Mouse (Mus musculus): ENCODE measurements around the gene Dlg1.

Dlg1 gene

DNA sequence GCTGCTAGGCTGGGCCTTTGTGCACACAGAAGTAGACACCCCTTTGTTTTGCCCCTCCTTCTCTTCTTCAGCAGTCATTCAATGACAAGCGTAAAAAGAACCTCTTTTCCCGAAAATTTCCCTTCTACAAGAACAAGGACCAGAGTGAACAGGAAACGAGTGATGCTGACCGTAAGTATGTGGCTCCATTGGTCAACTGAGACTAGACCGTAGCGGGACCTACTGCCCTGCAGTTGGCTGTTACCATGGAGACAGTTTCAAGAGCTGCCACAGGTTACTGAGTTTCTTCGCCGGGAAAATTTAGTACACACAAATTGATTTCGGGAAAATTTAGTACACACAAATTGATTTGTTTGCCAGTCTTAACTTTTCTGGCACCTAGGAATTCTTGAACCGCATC lies 183.5 kb downstream of the Dlg1 start:
- DNase-seq (ENCODE audit: low spot score in 2 of 2): no peak

DNA sequence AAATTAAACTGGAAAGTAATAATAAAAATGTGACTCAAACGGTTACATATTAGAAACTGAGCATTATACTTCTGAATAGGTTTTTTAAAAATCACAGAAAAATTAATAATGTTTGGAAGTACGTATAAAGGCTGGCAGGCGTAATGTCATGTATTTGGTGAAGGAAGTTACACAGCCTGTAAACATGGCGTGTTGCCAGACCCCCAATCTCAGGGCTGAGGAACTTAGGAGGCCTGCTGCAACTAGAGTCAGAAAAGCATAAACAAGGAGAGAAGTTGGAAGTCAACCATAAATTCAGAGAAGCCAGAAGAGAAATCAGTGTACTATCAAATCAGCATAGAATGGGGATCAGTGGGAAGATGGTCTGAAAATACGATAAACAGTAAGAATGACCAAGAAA lies 200.7 kb downstream of the Dlg1 start:
- no peak for DNase-seq (ENCODE audit: low spot score in 2 of 2)

DNA sequence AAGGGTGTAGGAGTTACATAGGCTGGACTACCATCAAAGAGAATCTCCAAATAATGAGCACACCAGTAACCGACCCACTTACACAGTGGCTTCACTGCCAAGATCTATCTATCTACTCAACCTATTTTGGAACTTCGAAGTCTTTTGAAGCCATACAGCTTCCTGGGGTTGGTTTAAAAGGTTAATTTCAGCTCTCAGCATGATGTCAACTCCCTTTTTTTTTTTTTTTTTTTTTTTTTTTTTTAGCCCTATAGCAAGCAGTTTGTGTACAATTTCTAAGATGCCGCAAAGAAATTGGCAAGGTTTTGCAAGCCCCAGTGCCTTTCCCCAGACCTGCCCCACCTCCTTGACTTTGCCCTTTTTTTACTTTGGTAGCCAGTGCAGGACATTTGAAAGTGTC lies 202.0 kb downstream of the Dlg1 start:
- no peak for DNase-seq (ENCODE audit: low spot score in 2 of 2)

DNA sequence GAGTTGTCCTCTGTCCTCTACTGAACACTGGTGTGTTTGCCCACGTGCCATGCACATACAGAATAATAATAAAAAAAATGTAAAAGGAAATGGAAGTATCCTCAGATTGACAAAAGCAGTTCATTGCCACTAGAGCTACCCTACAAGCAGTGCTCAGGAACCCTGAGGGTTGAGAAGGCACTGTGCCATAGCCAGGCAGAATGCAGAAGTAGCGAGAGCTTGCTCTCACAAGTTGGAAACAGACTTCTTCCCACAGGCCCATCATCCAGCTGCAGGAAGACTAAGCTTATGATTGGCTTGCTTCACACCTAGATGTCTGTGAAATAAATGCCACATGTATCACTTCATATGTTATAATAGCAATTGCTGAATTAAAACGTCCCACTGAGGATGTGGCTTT lies 203.7 kb downstream of the Dlg1 start:
- DNase-seq (ENCODE audit: low spot score in 2 of 2): no peak

DNA sequence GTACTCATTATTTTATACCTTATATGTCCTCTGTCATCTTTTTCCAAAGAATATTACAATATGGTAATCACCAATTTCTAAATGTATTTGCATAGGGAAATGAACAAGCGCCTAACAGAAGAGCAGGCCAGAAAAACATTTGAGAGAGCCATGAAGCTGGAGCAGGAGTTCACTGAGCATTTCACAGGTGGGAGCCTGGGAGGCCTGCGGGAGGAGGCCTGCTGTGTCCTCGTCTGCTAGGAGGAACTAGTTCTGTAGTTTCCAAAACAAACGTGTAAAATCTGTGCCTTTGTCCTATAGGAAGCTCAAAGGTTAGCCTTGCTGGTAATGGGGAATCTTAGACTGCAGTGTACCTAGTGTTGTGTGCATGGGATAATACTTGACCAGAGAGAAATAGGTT lies 204.5 kb downstream of the Dlg1 start:
- DNase-seq (ENCODE audit: low spot score in 2 of 2): no peak

DNA sequence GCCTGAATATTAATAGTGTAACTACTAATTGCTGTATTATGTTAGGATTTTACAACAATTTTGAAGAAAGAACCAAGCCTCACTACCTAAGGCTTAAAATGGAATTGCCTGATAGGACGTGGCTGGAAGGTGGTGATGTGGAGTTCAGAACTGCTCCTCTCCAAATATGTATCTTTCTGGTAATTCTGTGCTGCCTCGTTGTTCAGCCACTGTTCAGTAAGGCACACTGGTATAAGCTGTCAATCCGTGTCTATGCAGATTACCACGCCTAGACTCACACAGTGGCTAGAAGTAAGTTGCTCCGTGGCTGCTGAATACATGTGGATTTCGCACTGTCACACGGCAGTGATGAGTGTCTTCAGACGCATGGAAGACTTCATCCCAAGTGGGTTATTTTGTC lies 210.5 kb downstream of the Dlg1 start:
- no peak for DNase-seq (ENCODE audit: low spot score in 2 of 2)

DNA sequence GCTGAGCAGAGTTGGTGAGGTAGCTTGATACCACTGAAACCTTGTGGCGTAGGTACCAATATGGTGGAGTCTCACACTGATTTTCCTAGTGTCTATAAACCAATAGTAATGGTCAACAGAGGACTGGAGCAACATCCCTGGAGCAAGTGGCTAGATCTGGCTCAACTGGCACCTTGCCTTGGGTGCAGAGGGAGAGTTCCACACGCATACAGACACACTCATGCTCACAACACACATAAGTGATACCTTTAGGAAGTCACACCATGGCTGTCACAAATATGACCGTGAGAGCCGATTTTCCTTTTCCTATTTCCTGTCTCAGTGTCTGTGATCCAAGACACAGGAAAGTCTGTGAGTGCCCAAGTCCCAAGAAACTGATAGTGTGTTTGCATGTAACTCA lies 212.1 kb downstream of the Dlg1 start:
- no peak for DNase-seq (ENCODE audit: low spot score in 2 of 2)

DNA sequence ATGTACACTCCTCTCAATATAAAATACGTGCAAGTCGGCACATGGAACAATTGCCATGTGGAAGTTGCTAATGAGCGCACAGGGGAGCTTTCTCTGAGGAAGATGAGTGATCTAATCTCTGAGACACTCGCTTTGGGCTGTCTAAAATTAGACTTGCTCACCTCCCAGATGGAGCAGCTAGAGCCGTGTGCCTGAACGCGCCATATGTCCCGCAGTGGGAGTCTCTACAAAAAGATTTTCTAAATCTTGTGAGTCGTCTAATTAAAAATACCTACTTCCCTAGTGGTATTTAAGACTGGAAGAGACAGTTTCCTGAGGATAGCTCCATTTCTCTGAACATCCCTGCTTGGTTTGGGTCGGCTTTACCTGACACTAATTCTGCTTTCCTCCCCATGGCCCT lies 213.1 kb downstream of the Dlg1 start:
- DNase-seq (ENCODE audit: low spot score in 2 of 2): no peak

DNA sequence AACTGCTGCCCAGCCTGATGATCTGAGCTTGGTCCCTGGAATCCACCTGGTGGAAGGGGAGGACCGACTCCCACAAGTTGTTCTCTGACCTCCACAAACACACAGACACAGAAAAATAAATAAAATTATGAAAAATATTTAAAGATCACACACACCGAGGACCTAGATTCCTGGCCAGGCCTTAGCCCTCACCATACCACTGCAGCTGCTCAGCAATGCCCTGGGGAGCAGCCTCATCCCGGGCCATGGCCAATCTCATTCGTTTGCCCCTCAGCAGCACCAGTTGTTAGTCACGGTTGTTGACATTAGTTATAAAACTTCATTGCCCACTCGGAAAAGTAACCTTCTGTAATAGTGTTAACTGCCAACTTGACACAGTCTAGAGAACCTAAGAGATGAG lies 214.8 kb downstream of the Dlg1 start:
- DNase-seq (ENCODE audit: low spot score in 2 of 2): no peak

DNA sequence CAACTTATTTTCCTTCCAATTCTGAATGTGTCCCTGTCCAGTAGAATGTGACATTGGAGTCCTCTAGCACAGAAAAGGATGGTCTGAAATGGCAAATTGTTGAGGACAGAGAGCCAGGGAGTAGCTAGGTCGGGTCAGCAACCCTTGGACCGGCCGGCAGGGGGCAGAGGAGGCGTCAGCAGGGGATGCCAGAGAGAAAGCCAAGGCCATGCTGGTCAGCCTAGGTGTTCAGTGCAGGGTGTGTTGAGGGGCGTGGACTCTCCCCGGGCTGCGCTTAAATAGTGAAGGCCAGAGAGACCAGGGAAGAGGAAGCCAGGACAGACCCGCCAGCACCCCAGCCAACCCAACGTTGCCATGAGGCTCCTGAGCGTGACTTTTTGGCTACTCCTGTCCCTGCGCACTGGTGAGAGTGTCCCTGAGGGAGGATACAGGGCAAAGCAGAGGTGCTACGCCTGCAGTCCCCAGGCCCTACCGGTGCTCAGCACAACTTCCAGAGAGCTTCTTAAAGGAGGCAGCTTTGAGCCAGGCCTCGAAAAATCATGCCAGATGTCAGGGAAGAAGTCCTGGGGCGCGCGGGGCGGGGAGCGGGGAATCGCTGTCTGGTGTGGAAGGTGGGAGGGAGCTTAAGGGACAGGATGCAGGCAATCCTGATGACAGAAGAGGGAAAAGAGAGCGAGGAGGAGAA lies 215.5 kb downstream of the Dlg1 start, which contains the start of gene Meltf:
Gene Meltf (plus strand): TSS at position 238 of the 685 bp plus-strand sequence.
- DNase-seq (ENCODE audit: low spot score in 2 of 2): peak; percentile 36 to 52

DNA sequence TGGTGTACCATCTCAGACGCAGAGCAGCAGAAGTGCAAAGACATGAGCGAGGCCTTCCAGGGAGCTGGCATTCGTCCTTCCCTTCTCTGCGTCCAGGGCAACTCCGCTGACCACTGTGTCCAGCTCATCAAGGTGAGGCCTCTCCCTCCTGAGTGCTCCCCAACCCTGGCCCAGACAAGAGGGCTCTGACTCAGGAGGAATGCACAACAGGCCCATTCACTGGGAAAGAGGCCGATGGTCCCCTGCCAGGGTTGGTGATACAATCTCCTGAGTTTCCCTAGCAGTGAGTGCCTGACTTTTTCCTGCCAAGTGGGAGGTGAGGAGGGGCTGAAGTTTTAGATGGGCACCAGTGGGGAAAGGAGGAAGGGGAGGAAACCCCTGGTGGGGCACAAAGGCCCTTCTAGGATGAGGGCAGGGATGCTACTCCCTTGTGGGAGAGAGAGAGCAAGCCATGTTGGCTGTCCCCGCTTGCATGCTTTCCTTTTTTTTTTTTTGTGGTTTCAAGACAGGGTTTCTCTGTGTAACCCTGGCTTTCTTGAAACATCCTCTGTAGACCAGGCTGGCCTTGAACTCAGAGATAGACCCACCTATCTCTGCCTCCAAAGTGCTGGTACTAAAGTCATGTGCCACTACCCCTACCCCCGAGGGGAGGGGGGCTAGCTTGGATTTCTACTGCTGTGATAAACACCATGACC lies 217.1 kb downstream of the Dlg1 start:
- DNase-seq (ENCODE audit: low spot score in 2 of 2): no peak

DNA sequence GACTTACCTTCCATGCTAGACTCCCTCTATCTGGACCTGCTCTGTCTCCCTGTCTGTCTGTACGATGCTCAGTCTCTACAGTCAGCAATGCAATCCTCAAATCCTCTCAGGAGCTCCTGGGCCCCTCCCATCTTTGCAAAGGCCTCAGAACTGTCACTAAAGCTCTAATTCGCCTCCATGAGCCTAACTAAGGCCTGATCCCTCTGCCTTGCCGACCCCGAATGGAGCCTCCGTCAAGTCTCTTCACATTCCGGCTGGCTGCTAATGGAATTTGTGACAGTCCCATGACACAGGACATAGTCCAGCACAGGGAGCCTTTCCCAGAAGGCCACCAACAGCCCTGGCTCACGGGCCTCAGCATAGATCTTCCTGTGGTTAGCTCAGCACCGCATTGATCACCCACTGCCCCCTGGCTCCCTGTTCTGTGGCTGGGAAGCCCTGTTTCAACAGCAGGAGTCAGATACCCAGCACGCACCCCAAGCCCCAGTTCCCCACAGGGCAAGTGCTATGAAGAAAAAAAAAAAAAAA lies 219.2 kb downstream of the Dlg1 start:
- no peak for DNase-seq (ENCODE audit: low spot score in 2 of 2)

DNA sequence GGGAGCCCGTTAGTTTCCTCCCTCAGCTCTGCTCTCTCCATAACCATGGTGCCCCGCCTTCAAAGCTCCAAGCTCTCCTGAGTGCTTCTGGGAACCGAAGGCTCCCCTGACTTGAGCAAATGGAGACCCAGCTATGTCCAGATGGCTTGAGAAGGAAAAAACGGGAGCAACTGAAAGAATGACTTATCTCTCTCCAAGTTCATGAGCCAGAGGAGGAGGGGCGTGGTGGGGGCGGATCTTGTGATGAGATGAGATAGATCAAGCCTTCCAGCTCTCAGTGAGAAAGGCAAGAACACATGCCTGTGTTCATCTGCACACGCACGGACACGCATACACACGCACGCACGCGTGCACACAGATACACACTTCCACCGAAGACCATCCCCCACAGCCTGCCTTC lies 220.1 kb downstream of the Dlg1 start:
- DNase-seq (ENCODE audit: low spot score in 2 of 2): no peak

DNA sequence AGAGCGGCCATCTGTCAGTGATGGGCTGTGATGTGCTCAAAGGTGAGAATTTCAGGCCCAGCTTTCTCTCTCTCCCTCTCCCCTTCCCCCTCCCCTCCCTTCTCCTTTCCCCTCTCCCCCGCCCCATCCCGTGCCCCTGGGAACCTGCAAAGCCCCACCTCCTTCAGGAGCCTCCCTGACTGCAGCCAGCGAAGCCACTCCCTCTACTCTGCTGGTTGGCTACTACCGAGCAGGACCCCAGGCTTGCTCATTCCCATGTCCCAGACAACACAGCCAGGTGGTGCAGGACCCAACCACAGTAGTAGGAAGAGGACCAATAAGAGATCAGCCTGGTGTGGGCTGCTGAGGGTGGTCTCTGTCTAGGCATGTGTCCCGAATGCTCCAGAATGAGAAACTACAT lies 220.7 kb downstream of the Dlg1 start:
- no peak for DNase-seq (ENCODE audit: low spot score in 2 of 2)

DNA sequence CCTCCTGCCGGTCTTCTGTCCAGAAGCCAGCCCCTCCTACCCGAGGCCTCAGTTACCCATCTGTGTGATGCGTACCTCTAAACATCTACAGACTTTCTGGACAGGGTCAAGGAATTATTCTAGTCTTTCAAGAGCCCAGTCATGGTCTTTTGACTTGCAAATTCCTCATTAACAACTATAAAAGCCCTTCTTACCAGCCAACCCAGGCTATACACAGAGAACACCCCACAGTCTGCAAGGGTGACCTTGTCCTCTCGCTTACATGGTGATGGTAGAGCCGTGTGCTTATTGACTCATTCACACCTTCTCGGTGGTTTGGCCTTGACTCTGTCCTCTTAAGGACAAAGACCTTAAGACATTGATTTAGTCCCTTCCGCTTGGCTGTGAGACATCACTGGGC lies 227.7 kb downstream of the Dlg1 start:
- DNase-seq (ENCODE audit: low spot score in 2 of 2): no peak

DNA sequence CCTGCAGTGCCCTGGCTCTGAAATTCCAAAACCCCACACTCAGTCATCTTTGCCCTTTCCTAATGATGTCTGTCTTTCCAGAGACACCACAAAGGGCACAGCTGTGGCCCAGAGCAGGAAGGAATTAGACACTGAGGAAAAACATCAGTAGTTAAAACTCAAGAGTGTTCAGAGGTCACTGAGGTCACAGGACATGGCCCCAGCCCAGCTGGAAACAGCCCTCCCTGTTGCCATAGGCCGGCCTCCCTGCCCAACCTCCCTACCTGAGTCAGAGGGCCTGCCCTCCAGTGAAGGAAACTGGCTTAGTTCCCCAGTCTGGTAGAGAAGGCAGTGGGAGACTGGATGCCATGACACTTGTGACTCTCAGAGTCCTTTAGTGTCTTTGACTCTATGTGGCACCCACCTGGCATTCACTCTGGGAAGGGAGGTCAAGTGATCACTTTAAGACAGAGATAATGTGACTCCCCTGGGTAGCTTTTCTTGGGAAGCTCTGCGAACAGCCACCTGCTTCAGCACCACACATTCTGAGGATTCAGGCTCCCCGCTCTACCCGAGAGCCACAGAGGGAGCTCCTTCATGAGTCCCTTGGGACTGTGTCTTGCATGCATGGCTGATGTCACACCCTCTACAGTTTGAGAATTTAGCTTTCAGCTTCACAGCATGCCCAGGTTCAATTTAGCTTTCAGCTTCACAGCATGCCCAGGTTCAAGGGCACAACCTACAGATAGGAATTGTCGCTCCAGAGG lies 230.3 kb downstream of the Dlg1 start:
- DNase-seq (ENCODE audit: low spot score in 2 of 2): no peak

DNA sequence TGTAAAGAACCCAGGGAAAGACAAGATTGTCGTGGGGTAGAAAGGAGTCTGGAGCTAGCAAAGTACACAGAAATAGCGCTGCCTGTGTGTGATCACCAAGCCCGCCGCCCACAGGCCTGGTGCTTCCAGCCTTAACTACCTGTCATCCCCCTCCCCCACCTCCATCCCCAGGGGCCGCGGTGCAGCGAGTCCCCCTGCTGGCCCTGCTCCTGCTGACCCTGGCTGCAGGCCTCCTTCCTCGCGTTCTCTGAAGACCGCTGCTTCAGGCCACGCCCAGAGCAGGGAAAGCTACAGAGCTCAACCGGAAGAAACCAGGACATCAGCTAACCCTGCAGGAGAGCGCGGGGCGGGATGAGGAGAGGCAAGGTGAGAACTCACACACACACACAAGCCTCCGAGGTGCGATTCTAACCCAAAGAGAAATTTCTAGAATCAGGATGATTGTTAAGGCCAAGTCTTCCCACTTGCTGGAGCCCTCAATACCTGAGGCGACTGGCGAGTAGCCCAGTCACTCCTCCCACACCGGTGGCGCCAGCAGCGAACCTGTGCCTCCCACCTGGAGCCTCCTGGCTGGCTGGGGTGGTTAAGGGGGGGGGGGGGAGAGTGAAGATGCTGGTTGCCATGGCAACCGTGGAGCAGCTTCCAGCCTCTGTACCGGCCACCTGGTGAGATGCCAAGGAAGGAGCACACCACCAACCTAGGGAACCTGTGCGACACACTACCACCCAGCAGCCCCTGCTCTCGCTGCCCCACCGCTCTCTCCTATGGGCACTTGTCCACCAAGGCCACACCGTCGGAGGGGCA lies 233.9 kb downstream of the Dlg1 start:
- no peak for DNase-seq (ENCODE audit: low spot score in 2 of 2)

DNA sequence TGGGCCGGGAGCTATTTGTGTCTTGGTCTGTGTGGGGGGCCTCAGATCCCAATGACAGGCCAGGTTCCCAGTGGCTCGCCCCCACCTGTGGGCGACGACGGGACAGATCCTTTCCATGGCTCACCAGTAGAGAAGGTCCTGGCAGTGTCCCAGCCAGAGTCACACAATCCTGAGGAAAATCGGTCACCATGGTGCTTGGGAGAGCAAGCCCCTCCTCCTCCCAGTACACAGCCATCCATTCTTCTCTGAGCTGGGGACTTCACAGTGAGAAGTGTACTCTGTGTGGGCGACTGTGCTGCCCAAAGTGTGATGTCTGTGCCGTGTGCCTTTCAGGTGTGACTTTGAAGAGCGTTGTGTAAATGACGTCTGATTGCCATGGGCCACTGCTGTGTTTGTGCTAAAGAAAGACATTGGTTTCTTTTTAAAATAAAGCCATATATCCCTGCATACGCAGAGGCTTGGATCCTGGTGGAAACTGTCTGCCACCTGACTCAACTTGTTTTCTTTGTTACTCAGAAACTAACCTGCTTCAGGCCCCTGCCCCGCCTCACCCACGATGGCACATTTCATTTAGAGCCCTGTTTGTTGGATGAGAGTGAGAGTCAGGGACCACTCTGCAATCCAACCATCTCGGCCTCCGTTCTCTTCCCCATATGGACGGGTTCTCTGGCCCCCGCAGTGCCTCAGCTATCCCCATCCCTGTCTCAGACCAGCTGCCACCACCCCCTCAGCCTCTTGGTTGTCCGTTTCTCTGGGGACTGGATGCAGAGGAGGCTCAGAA lies 235.5 kb downstream of the Dlg1 start:
- DNase-seq (ENCODE audit: low spot score in 2 of 2): no peak

DNA sequence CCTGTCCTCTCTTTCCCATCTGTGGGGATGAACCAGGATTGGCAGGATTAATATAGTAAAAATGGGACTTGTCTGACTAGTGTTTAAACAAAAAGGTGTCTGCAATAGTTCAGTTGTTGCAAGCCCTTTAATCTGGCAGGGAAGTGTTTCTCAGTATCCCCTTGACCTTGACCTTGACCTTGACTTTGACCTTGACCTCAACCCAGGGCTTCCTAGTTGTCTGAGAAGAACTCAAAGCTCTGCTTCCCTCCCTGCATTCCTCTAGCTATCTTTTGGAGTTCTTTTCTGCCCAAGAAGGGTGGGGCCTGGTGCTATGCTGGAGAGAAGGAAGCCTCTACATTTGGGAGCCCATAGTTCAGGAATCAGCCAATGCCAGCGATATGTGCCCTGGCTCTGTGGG lies 238.6 kb downstream of the Dlg1 start:
- DNase-seq (ENCODE audit: low spot score in 2 of 2): no peak

DNA sequence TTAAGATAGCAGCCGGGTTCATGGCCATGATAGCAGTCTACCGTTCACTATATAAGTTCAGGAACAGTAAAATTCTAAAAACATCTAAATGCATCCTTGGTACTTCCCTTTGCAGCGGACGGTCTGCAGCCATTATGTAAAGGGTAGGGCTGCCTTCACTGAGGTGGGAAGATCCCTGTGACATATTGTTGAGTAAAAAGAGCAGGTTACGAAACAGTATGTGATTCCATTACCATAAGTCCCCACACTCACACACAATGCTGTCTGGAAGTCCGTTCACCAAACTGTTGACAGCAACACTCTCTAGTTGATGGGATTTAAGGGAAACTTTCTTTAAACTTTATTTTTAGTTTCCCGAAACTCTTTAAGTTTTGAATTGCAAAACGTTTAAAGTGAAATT lies 240.0 kb downstream of the Dlg1 start:
- no peak for DNase-seq (ENCODE audit: low spot score in 2 of 2)

DNA sequence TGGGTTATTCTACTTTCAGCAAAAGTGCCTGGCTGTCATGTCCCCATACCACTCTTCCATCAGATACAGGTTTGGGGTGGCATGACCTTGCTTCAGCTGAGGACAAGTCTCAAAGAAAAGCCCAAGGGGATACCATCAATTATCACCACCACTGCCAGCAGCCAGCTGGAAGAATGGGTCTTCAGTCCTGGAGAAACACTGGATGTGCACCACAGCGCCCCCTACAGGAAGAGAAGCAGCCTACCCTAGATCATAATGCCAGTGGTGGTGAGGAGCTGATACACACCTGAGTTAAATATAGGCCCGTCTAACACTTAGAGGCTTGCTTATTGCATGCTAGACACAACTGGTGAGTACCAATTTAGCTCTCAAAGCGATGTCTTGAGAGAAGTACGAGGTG lies 242.1 kb downstream of the Dlg1 start:
- no peak for DNase-seq (ENCODE audit: low spot score in 2 of 2)
